Mouse (Mus musculus) hindbrain, embryonic 16.5 days (tissue): ENCODE data around the gene Elavl1. TPM values are rescaled to one million over a fixed set of nuclear protein-coding genes. Genes with fewer than 3 reads are reported as not detected.

ENCODE experiments used
- ATAC-seq: fragments of 200-750 bp; cut with Nextera tagmentation; 2 replicates; pipeline ENCODE4 v1.8.0; 2017; ENCODE audit warnings: moderate TSS enrichment, moderate library complexity
- H3K27ac ChIP-seq: fragments of 300-500 bp; sonication (generic); 2 replicates; pipeline ENCODE4 v1.5.1; 2014; ENCODE audit warnings: low read depth, mild to moderate bottlenecking, control low read depth, low read length, moderate library complexity
- H3K27me3 ChIP-seq: fragments of 300-500 bp; sonication (generic); replicated peaks from 2 replicates; pipeline ENCODE4 v1.6.1; 2014; ENCODE audit warnings: low read length; ENCODE audit not compliant: control insufficient read depth, insufficient read depth
- H3K36me3 ChIP-seq: fragments of 300-500 bp; sonication (generic); 2 replicates; pipeline ENCODE4 v1.6.1; 2014; ENCODE audit warnings: mild to moderate bottlenecking, low read length, moderate library complexity, mixed read lengths; ENCODE audit not compliant: control insufficient read depth, insufficient read depth
- H3K4me1 ChIP-seq: fragments of 300-500 bp; sonication (generic); 2 replicates; pipeline ENCODE4 v1.6.1; 2014; ENCODE audit warnings: low read depth, low read length; ENCODE audit not compliant: control insufficient read depth, insufficient read depth
- H3K4me2 ChIP-seq: fragments of 300-500 bp; sonication (generic); 2 replicates; pipeline ENCODE4 v1.6.1; 2014; ENCODE audit warnings: mild to moderate bottlenecking, low read length, control low read depth, moderate library complexity
- H3K4me3 ChIP-seq: fragments of 300-500 bp; sonication (generic); 2 replicates; pipeline ENCODE4 v1.5.1; 2014; ENCODE audit warnings: mild to moderate bottlenecking, low read length, control low read depth, moderate library complexity
- H3K9ac ChIP-seq: fragments of 300-500 bp; sonication (generic); 2 replicates; pipeline ENCODE4 v1.6.1; 2014; ENCODE audit warnings: low read depth, mild to moderate bottlenecking, control low read depth, low read length, moderate library complexity
- H3K9me3 ChIP-seq: fragments of 300-500 bp; sonication (generic); 2 replicates; pipeline ENCODE4 v1.6.1; 2014; ENCODE audit warnings: mild to moderate bottlenecking, low read length, moderate library complexity; ENCODE audit not compliant: control insufficient read depth
- WGBS: fragments of 180-500 bp; shearing (Covaris S2); extraction: QIAGEN DNeasy Blood & Tissue Kit; methylation state at CpG from one replicate; pipeline ENCODE4 v1.1.7; 2014; 5-methylcytosine and 5-hydroxymethylcytosine counted together
- polyA plus RNA-seq: library from polyadenylated mRNA; unstranded; fragments of >200 nt; fragmentation: Nextera tagmentation; extraction: Ambion mirVana; gene quantifications from 2 replicates; pipeline ENCODE4 v1.2.1, GENCODE M21; 2015

Gene Elavl1
- polyA plus RNA-seq, 1 experiment from 2014 or later: 80.6 TPM

DNA sequence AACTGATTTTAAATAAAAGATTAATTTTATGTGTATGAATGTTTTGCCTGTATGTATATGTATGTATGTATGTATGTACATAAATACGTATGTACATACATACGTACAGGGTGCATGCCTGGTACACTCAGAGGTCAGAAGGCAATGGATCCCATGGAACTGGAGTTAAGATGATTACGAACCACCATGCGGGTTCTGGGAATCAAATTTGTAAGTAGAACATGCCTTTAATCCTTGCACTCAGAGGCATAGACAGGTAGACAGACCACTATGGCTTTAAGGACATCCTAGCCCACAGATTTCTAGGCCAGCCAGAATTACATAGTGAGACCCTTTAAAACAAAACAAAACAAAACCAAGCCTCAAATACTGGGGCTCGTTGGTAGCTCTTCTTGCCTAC is 7.1 kb downstream of the Elavl1 start:
- no peak for ATAC-seq
- Histone ChIP-seq H3K4me1 (peaks cover 17% of the 10 kb centered on the region), H3K9ac (no peak overlapping the region), H3K36me3 (peaks cover 3% of the 10 kb centered on the region; the same call in 1 of the 2 replicates), H3K9me3 (no peaks in the 10 kb centered on the region), H3K27ac (no peak overlapping the region), H3K27me3 (no peaks in the 10 kb centered on the region), H3K4me2 (no peak overlapping the region), H3K4me3 (no peak overlapping the region)
- 92% methylated on average over 5 of the region's 5 CpGs for WGBS

DNA sequence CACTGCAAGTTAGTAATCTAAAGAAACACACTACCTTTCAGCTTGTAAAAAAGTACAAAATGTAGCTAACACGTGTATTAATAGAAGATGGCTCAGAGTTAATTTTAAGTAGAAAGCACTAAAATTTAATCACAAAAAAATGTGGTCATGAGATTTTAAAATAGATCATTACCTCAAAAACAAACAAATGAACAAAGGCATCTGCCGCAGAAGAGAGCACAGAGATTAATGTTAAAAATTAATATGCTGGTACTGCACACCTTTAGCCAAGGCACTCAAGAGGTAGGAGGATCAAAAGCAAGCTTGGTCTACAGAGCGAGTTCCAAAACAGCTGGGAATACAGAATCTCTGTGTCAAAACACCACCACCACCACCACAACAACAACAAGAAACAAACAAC is 10.4 kb downstream of the Elavl1 start:
- Histone ChIP-seq H3K4me1 (no peaks in the 10 kb centered on the region), H3K9me3 (no peaks in the 10 kb centered on the region), H3K4me2 (no peak overlapping the region), H3K9ac (no peak overlapping the region), H3K36me3 (peaks cover 14% of the 10 kb centered on the region), H3K27me3 (no peaks in the 10 kb centered on the region), H3K27ac (no peak overlapping the region), H3K4me3 (no peak overlapping the region)
- WGBS: 94% methylated on average over 3 of the region's 3 CpGs
- no peak for ATAC-seq

DNA sequence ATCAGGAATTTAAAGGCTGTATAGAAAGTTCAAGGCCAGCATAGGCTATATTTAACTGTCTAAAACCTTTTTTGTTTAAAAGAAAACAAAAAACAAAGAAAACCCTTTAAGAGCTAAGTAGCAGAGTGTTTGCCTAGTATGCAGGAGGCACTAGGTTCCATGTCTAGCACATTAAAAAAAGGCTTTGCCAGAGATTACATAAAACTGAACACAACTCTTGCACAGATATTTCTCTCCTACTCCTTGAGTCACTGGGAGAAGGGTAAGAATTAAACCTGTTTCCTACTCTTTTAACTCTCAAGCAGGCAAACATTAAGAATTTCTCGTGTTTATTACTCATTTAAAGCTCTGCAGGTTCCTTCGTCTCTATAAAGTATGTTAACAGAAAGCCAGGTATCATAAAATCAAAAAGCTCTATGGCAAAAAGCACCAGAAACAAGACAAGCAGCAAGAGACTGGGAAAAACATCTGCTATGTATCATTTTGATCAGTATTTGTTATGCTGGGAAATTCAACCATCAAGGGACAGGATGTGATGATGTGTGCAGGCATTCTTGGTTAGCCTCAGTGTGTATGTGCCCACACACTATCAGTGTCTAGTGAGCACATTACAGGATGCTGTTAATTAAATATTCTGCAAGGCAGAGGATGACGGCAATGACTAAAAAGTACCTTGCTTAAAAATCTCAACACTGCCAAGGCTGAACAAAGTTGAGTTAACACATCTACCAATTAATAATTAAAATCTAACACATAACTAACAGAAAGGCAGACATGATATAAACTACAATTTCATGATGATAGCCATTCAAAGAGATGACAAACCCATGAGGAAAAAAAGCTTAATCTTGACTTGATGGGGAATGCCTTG is 11.7 kb downstream of the Elavl1 start:
- no peak overlapping the region for H3K4me3 ChIP-seq
- H3K9ac ChIP-seq: no peak overlapping the region
- no peaks in the 10 kb centered on the region for H3K9me3 ChIP-seq
- peaks cover 20% of the 10 kb centered on the region for H3K36me3 ChIP-seq
- no peaks in the 10 kb centered on the region for H3K27me3 ChIP-seq
- H3K4me2 ChIP-seq: no peak overlapping the region
- no peak for ATAC-seq
- H3K27ac ChIP-seq: no peak overlapping the region
- H3K4me1 ChIP-seq: no peaks in the 10 kb centered on the region
- 78% methylated on average over 3 of the region's 3 CpGs for WGBS

DNA sequence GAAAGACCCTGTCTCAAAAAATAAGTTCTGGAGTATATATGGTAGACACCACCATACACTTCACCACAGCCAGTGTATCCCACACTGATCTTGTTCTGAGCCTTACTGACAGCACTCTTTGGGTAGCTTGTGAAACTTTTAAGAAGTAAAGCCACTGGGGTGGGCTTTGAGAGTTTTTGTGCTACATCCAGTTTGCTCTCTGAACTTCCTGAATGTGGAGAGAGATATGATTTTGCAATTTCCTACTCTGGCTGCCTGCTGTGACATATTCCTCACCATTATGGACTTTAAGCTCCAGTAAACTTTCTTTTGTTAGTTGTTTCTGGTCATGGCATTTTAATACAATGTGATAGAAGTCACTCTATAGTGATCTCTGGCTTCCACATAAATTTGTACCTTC is 13.1 kb downstream of the Elavl1 start:
- no peak overlapping the region for H3K27ac ChIP-seq

DNA sequence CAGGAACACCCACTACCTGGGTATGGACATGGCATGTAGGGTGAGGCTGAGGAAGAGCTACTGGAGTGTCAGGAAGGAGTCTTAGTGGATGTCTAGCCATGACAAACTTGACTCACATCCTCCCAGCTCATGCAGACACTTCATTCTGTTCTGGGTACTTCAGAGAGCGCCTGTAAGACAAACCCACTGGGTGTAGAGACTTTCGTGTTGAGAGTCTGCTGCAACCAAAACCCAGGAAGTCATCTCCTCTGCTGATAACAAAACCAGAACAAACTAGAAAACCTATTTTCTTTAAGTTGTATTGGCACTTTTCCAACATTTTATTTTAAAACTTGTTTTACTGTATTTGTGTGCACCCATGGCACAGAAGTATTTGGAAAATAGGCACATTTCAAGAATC is 19.4 kb downstream of the Elavl1 start:
- H3K4me1 ChIP-seq: no peaks in the 10 kb centered on the region
- peaks cover 57% of the 10 kb centered on the region for H3K36me3 ChIP-seq
- no peak overlapping the region for H3K9ac ChIP-seq
- H3K9me3 ChIP-seq: no peaks in the 10 kb centered on the region
- no peak overlapping the region for H3K4me3 ChIP-seq
- H3K27ac ChIP-seq: no peak overlapping the region
- 96% methylated on average over 2 of the region's 2 CpGs for WGBS
- ATAC-seq: no peak
- no peaks in the 10 kb centered on the region for H3K27me3 ChIP-seq
- no peak overlapping the region for H3K4me2 ChIP-seq

More for the DNA sequence above, 13.1 kb downstream of the Elavl1 start:
- Histone ChIP-seq H3K9ac (no peak overlapping the region), H3K27me3 (no peaks in the 10 kb centered on the region), H3K4me2 (no peak overlapping the region), H3K36me3 (peaks cover 25% of the 10 kb centered on the region), H3K9me3 (no peaks in the 10 kb centered on the region), H3K4me1 (no peaks in the 10 kb centered on the region), H3K4me3 (no peak overlapping the region)
- no peak for ATAC-seq

DNA sequence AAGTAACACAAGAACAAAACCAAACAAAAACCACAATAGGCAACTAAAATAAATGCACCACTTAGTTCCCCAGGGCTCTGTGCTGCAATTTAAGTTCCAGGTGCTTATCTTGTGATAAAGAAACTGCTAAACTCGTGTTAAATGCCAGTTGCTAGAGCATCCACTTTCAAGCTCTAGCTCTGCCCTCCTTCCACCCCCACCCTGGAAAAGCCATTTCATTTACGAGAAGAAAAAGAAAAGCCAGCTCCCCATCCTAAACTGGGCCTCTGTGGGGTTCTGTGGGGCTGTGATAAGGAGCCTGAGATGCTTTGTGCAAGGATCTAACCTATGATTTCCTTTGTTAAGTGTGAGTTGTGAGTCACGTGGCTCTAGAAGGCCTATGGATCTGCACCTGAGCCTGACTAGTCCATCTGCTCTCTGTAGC is 21.1 kb downstream of the Elavl1 start:
- no peak for ATAC-seq
- H3K9ac ChIP-seq: no peak overlapping the region
- H3K4me1 ChIP-seq: no peaks in the 10 kb centered on the region
- no peak overlapping the region for H3K27ac ChIP-seq
- no peak overlapping the region for H3K4me3 ChIP-seq
- no peaks in the 10 kb centered on the region for H3K9me3 ChIP-seq
- no peak overlapping the region for H3K4me2 ChIP-seq
- peaks cover 59% of the 10 kb centered on the region for H3K36me3 ChIP-seq
- WGBS: 86% methylated on average over 3 of the region's 3 CpGs
- no peaks in the 10 kb centered on the region for H3K27me3 ChIP-seq

DNA sequence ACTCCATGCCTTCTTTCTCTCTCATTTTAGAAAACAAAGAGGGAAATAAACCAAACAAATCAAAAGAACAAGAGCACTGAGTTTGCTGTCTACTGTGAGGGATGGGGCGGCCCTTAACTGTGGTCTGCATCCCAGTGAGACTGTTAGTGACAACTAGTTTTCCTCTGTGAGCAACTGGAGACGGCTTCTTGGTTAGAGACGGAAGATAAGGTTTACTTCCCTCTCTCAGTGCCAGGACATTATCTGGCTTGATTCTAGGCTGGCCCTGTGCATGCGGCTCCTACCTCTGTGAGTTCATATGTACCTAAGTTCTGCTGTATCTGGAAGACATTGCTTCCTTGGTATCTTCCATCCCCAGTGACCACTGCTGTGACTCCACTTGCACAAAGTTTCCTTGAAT is 27.4 kb downstream of the Elavl1 start:
- no peak overlapping the region for H3K4me2 ChIP-seq
- H3K9ac ChIP-seq: no peak overlapping the region
- H3K27ac ChIP-seq: no peak overlapping the region
- H3K27me3 ChIP-seq: no peaks in the 10 kb centered on the region
- H3K4me3 ChIP-seq: no peak overlapping the region
- no peaks in the 10 kb centered on the region for H3K4me1 ChIP-seq
- WGBS: 96% methylated on average over 4 of the region's 4 CpGs
- ATAC-seq: no peak
- peaks cover 42% of the 10 kb centered on the region for H3K36me3 ChIP-seq
- H3K9me3 ChIP-seq: no peaks in the 10 kb centered on the region

DNA sequence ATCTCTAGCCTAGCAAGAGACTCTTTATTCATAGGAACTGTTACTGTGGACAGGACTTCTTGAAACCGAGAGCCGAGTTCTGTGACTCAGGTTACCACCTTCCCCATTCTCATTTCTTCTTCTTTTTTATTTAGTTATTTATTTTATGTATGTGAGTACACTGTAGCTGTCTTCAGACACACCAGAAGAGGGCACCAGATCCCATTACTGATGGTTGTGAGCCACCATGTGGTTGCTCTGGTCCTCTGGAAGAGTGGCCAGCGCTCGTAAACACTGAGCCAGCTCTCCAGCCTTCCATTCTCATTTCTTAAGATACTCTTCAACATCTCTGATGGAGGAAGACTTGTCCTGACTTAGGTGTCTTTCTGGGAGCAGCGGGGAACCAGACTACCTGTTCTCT is 32.5 kb downstream of the Elavl1 start:
- Histone ChIP-seq H3K4me2 (no peak overlapping the region), H3K36me3 (peaks cover 24% of the 10 kb centered on the region), H3K9me3 (no peaks in the 10 kb centered on the region), H3K27me3 (no peaks in the 10 kb centered on the region), H3K27ac (no peak overlapping the region), H3K9ac (no peak overlapping the region), H3K4me1 (no peaks in the 10 kb centered on the region), H3K4me3 (no peak overlapping the region)
- ATAC-seq: peak; percentile 42; the same call in 1 of the 2 replicates
- WGBS: 89% methylated on average over 5 of the region's 5 CpGs

DNA sequence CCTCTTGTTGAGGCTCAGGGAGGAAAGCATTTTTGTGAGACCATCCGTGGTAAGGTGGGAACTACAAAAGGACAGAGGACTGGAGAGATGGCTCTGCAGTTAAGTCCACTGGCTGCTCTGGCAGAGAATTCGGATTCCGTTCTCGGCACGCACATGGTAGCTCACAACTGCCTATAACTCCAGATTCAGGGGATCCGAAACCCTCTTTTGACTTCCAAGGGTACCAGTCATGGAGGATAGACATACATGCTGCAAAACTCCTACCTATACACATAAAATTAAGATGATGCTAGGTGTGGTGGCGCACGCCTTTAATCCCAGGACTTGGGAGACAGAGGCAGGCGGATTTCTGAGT is 49.1 kb downstream of the Elavl1 start:
- WGBS: 28% methylated on average over 9 of the region's 9 CpGs
- Histone ChIP-seq H3K4me3 (peak overlapping the region; percentile 76), H3K4me2 (peak overlapping the region; percentile 75), H3K27me3 (no peaks in the 10 kb centered on the region), H3K36me3 (peaks cover 13% of the 10 kb centered on the region), H3K4me1 (peaks cover 9% of the 10 kb centered on the region), H3K9ac (peak overlapping the region; percentile 84), H3K27ac (peak overlapping the region; percentile 82), H3K9me3 (no peaks in the 10 kb centered on the region)
- no peak for ATAC-seq
